Mouse (Mus musculus) embryo, embryonic 11 days (tissue): Measurements from ENCODE around the gene Il17rd.

Experiments
- DNase-seq: peaks from one replicate; pipeline ENCODE4 v3.0.0-alpha.2; 2015

Gene Il17rd

DNA sequence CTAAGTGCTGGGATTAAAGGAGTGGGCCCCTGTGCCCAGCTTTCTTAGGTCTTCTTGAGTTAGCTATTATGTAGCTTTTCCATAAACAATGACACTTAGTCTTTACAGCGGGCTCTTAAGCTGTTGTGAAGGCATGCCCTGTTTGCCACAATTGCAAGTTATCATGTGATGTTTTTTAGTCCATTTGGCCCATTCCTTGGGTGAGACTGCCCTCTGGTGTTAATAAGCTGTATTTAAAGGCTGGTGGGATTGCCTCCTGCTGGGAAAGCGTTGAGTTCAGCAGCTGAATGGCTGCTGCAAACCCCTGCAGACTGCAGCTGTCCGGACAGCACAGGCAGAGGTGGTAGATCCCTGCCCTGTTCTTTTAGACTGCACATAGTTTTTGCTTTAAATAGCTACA, 58.0 kb downstream of the Il17rd start:
- DNase-seq: peak; percentile 88

DNA sequence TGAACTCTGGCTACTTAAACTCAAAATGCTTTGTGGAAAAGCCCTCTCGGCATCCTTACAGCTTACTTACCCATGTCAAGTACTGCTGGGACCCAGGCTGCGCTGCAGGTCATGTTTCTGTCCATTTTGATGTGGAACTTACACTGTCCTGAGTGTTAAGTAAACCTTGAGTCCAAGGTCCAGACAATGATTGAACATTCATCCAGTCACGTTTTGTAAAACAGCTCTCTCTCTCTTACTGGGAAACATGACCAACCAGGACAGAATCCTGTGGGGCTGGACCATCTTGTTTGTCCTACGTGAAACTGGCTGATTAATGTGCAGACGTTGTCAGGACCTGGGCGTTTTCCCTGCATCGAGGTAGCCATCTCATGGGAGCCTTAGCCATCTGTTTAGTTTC, 63.0 kb downstream of the Il17rd start:
- DNase-seq: no peak

DNA sequence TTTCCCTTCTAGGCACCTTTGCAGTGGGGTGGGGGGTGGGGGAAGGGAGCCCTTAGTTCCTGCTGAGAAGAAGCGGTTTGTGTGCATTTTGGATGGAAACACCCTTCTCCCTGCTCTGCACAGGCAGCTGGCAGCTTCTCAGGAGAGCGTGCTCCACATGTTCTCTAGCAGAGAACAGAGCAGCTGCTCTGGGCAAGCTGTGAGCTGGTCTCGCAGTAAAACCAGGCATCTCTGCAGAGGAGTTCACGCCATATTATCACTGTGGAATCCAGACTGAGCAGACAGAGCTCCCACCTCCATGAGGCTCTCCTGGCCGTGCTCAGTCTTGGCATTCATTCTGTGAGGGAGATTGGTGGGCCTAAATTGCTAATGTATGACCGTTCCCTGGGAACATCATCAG, 64.0 kb downstream of the Il17rd start:
- no peak for DNase-seq

DNA sequence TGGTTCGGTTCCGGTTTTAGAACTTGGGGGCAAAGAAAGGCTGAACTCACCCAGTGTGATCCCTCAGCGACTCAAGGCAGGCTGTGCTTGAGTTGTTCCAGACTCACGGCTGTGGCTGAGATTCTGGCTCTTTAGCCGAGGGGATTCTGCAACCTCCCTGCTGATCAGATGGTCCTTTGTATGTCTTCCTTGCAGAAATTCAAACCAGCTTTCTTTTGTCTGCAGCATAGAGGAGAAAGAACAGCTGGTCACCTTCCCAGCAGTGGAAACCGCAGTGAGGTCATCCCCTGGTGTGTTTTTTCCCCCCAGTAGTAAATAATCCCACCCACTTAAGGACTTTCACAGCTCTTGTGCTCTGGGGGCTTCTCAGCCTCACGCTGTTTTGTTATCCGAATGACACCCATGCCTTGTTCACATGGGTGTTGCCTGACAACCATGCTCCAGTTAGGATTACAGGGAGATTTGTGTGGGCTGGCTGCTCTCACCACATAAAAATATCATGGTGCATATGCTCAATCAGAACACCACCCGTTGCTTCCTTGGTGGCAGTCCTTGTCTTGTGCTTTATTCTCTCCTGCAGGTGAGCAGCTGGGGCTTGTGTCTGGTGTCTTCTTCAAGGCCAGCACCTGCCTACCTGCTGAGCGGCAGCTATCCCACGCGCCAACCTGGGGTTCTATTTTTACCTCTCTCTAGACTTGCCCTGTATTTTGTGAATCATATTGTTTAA, 67.2 kb downstream of the Il17rd start:
- DNase-seq: no peak

DNA sequence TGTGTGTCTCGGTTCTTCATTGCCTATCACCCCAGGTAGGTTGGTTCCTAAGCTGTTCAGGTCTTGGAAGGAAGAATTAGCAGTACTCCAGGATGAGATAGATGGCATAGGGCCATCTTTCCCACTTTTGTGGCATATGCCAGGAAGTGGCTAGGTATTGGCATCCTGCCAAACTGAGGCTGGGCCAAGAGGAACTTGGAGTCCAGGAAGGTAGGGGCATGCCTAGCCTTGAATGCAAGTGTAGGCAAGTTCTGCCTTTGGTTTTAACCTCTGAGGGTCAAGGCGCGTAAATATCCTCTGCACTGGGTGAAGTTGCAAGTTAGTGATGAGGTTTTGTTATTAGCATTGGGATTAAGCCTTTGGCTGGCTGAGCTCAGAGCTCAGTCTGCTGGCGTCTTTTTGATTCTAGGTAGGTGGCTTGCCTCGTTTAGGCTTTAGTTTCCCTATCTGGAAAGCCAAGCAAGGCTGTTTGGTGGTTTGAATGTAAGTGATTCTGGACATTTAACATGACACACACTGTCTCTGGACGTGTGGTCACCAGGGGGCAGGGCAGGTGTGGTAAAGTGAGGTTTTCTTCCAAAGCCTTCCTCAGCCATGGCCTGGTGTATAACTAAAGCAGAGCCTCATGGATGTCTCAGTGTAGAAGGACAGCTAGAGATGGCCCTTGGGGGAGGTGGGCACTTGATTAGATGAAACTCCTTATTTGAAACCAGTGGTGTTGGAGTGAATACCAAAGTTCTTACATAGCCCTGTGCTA, 70.2 kb downstream of the Il17rd start:
- DNase-seq: no peak

DNA sequence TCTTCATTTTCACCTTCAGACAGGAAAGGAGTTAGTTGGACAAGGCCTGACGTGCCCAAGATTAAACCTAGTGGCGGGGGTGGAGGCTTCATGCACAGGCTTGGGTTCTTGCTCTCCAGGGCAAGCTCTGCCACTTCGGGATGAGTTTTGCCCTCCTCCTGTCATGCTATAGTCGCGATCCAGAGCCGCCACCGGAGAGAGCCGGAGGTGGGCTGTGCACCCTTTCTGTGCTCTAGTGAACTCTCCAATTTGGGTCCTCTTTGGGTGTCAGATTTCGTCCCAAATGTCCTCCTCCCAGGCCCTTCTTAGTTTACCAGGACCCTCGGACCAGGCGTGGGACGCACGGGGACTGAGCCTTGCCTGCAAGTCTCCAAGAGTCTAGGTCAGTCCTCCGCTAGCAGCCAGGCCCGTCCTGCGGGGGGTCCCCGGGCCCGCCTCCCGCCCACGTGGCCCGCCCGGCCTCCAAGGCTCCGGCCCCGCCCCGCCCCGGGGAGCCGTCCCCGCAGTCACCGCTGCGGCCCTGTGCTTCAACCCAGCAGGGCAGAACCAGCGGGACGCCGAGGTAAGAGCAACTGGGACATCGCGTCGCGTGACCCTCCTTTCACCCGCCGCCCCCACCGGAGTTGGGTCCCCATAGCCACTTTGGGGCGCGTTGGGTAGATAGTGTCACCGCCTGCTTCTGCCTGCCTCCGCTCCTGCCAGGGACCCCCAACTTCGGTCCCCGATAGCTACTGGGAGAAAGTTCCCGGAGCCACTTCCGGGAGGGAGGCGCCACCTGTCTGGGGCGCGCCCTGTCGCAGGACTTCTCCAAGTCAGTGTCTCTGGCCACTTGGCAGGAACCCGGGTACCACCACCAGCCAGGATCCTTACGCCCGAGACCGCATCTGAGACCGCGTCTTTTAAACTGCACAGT, 75.9 kb downstream of the Il17rd start, which contains the start of gene Arhgef3:
Gene Arhgef3, plus strand, starts transcription at position 538 of the 913 bp plus-strand sequence.
- peak; percentile 74 for DNase-seq

DNA sequence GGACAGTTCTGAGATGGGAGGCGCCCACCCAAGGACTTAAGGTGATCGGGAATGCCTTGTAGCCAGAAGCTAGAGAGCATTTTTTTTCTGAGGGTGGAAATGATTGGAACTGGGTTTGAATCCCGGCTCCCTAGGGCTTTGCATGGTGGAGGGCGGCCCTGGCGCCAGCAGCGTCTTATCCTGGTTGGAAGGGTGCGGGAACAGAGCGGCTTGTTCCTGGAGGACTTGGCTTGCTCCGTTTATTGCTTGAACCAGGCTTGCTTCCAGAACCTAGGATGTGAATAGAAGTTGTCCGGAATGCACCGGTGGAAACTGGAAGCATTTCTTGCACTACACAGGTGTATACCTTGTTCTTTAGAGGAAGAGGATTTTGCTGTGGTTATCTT, 76.5 kb downstream of the Il17rd start:
- DNase-seq: no peak

DNA sequence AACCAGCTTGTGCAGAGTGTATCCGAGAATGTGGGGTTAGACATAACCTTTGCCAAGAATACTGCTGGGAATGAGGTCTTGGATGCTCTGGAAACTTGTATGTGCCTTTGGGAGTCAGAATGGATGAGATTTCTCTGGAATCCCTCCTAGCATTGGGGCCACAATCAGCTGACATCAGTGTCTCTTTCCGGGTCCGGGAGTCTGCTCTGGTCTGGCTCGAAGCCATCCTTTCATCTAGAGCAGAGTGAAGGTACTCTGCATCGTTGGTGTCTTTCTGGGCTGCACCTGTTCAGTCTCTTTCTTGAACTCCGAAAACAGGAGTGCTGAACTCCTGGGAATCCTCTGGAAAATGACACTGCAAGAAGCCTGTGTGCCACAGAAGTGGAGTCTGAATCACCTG, 77.2 kb downstream of the Il17rd start:
- DNase-seq: no peak

DNA sequence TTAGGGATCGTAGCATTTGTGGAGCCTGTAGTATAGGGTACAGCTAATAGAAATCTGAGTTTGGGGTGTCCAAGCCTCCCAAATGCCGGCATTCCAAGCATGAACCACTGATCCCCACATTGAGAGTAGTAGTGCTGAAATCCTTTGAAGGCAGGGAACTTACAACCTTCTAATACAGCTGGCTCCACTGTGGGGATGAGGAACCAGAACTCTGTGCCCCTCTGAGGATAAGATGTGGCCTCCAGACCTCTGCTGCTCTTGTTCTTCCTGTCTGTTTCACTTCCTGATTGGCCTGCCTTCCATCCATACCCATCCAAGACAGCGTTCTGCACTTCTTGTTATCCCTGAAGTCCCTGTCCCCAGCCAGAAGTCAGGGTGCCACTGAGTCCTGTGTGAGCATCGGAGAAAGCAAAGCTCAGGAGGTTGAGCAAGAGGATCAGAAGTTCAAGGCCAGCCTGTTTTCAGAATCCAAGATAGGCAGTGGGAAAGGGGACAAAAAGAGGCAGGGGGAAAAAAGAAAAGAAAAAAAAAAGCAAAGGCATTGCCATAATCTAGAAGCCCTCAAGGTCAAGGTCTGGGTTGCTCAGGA, 77.9 kb downstream of the Il17rd start:
- no peak for DNase-seq

DNA sequence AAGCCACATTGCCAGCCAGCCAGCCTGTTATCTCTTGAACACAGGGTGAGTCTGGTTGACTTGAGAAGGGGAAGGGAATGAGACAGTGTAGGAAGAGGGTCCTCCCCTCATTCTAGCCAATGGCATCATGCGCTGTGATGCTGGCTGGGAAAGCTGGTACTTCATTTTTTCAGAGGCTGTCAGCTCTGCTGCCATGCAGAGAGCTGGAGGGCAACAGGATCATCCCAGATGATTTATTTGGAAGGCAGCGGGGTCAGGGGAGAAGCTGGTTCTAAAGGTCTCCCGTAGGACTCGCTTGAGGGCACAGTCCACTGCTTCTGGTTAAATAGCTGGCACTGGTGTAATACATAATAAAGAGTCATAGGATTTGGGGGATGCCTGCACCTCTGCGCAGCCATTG, 79.8 kb downstream of the Il17rd start:
- DNase-seq: no peak

DNA sequence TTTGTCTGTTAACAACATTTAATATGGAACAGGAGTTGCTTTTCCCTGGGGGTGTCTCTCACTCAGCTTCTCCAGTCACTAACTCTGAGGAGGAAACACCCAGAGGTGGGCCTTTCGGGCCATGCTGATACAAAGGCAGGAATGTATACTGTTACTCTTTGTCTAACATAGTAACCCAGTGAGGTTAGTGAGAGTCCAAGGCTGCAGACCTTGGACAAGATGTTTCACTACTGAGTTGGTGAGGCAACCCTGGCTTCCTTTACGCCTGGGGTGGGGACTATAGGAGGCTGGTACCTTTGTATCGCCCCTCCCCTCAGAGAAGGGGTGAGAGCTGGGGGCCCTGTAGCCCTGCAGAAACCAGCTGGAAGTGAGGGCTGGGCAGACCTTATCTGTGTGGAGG, 83.9 kb downstream of the Il17rd start:
- DNase-seq: no peak

DNA sequence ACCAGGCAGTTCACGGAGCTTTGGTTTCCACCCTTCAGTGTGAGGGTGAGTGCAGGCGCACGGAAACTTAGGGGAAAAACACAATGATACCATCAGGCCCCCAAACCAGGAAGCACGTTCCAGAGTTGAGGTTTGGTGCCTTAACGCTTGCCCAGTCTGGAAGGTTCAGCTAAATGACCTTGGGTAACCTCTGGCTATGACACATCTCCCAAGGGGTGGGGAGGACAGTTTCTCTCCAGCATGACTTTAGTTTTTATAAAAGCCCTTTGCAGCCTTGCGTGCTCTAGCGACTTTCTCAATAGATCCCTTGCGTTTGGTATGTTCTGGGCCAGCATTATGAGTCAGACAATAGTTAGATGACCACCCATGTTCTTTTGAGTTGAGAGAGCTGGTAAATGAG, 84.8 kb downstream of the Il17rd start:
- DNase-seq: no peak

DNA sequence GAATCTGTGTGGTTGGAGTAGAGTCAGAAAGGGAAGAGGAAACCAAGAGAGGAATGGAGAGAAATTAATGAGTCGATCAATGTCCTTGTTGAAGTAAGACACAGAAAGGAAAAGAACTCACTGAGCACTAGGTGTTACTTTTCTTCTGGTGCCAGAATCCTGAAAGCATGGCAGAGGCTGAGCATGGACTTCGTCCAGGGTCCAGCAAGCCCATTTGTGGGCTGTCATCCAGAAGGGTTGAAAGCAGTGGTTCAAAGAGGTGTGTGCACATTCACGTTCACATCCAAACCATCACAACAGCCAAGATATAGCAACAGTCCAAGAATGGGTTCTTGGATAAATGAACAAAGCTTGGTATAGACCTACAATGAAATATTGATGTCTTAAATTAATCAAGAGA, 91.3 kb downstream of the Il17rd start:
- no peak for DNase-seq

DNA sequence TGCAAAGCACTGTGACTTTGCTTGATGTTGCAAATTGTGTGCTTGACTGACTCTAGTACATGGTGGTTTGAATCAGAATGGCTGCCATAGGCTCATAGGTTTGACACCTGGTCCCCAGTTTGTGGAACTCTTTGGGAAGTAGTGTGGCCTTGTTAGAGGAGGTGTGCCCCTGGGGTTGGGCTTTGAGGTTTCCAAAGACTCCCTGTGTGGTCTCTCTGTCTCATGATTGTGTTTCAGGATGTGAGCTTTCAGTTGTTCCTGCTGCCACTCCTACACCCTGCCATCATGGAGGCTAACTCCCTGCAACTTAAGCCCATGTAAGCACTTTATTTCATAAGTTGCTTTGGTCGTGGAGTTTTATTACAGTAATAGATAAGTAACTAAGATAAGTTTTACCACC, 91.9 kb downstream of the Il17rd start:
- DNase-seq: no peak

DNA sequence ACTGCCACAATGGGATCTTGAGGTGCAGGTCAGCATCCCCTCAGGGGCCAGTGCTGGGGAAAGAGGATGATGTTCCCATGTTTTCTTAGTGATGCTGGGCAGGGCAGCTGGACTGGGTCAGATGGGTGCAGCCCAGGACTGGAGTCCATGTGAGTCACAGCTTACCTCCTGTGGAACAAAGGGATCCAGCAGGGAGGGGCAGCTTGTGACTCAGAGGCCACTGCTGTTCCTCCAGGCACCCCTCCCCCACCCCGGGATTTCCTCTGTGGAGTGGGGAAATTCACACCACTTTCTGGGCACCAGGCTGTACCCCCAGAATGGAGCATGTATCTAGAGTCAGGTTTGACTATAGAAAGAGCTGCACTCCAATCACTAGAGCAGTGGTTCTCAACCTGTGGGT, 92.8 kb downstream of the Il17rd start:
- no peak for DNase-seq

DNA sequence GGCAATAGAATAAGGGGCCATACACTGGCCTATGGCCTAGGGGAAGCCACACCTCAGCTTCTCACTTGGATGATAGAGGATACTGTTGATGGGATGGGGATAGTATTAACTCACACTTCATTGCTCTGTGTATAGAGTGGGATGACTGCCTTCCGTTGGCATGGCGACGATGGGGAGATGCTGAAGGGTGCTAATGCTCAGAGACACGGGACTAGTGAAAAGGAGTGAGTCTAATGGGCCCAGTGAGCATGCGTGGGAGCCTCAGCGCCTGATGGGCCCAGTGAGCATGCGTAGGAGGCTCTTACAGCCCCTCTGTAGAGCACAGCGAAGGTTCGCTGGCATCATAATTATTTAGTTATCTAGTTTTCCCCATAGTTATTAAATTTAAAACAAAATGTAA, 100.2 kb downstream of the Il17rd start:
- DNase-seq: no peak

DNA sequence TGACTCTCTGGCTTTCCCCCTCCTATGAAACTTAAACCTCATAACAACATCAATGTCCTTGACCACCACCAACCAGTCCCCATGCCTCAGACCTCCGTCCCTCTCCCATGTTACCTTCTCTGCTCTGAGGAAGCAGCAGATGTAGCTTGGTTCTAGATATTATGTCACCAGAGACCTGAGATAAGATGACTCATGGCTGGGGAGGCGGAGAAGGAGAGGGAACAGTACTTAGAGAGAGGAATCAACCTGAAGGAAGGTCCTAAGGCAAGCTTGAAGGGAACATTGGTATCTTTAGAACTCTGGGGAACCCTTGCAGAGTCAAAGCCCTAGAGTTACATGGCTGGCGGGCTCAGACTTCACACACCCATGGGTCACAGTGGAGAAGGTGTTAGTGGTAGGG, 101.2 kb downstream of the Il17rd start:
- no peak for DNase-seq

DNA sequence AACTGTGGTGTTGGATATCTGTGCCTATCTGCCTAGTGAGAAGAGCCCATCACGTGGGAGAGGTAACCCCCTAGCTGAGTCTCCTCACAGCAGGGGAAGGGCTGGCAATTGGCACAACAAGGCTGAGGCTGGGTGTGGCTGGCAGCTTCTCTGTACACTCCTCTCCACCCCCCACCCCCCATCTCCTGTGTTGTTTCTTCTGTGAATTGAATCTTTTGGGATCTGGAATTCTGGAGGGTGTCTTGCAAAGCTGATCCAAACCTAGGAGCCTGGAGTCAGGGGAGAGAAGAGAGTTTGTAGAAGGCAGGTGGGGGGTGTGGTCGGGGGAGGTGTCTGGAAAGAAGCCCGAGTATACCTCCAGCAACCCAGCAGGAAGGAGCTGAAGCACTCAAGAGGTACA, 102.7 kb downstream of the Il17rd start:
- DNase-seq: no peak

DNA sequence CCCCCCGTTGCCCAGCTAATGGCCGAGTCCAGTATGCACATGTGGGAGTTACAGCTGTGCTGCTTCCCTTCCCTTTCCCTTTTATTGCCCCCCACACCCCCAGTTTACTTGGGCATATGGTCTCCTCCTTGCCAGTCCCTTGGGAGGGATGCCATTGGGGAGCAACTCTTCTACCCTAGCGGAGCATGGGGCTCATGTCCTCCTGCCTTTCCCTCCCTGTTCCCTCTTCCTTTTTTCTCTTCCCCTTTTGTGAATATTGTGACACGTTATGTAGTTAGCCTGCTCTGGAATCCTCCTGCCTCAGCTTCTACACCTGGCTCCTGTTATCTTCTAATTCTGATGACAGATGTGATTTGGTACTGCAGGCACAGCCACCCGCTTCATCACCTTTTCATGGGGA, 103.9 kb downstream of the Il17rd start:
- DNase-seq: no peak

DNA sequence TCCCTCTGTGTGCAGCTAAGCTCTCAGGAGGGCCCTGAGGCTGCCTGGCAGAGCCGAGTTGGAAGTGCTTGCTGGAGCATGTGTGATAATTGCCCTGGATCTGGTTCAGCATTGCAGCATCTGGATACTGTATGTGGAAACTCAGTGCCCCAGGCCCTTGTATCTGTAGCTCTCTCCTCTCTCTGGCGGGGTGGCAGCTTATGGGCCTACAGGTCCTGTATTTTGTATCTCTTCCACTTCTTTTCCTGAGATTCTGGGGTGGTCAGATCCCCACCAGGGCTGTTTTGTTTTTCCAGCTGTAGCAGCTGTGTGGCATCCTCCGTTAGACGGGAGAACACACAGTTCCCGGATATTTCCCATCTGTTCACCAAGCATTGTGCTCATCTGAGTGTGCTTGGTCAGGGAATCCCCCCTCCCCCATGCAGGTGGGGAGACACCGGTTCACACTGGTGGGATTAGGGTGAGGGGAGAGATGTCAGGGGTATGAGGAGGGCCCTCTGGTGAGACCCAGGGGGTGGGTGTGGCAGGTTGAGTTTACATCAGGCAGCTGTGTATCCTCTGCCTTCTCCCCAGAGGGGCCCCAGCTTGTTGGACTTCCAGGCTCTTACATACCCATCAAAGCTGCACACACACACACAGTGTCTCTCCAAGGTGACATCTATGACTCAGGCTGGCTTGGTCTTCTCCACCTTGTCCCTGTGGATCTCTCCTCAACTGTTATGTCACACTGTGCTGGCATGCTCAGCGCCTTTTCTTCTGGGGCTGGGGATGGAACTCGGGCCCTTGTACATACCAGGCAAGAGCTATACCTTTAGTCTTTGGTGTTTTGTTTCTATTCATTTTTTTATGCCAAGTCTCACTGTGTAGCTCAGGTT, 106.7 kb downstream of the Il17rd start:
- DNase-seq: peak; percentile 28

DNA sequence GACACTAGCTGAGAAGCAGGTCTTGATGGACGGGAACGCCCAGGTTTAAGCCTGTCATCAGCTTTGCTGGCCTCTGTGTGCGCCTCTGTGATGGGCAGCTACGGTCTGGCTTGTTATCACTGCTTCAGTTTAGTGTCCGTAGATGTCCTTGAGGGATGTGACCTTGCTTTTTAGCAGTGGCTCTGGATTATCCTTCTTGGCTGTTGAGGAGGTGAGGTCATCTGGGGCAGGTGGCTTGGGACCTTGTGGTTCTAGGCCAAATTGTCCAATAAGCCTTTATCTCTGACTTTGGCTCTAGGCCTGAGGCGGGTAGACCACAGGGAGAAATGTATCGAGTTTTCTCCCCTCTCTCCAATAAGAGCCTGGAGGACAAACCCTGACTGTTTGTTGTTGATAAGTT, 109.0 kb downstream of the Il17rd start:
- DNase-seq: no peak

DNA sequence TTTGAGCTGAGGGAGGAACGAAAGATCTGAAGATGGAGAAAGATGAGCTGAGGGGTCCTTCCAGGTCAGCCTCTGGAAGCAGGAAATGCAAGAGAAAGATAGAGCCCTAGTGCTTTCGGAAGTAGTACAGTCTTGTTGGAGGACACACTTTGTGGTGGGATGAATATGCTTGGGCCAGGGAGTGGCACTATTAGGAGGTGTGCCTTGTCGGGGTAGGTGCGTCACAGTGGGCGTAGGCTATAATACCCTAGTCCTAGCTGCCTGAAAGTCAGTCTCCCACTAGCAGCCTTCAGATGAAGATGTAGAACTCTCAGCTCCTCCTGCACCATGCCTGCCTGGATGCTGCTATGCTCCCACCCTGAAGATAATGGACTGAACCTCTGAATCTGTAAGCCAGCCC, 110.7 kb downstream of the Il17rd start:
- DNase-seq: no peak
